Mouse (Mus musculus): ENCODE measurements at regions not wholly inside any gene's neighbourhood (a gene's known extent, or its start where the extent isn't known, plus 50 kb on each side); places are given as distances from the start of the nearest gene placed in this dataset.

DNA sequence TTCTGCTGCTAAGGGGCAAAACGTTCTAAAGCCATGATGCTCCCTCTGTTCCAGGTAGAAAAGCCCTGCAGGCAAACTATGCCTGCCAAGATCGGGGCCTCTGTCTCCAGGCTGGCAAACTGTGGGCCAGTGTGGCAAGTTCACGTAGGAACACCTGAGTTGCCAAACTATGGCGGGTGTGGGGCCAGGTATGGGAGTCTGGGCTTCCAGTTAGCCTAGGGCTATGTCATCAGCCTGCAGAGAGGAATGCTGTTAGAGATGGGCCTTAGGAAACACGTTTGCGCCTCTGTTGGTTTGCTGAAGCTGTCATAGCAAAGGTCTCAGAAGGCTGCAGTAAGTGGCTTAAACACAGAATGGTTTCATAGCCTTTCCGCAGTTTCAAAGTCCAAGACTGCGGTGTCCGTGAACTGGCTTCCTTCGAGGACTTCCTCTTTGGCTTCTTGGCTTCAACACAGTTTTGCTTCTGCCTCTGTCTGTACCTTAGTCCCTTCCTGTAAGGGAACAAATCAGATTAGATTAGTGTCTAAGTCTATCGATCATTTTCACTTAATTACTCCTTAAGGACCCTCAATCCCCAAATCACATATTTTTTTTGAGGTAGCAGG is 110.1 kb downstream of the Snx18 start:
- H3ac ChIP-seq (ENCODE audit: control insufficient read depth, insufficient read length) = no peak overlapping the region

DNA sequence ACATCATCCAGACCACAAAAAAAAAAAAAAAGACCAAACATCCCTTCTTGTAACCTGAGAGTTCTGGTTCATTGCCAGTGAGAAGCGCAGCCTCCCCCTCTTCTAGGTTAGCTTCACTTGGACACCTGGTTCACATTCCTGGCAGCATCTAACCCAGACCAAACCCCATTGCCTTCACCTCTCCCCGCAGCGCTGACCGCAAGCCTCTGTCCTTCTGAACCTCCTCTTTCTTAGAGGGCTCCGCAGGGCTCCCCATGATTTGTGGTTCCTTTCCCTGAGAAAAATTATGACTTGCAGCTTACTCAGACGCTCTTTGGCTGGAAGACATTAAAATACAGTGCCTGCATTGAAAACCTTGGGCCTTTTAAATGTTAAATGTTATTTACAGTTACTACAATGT is 115.8 kb downstream of the Snx18 start:
- no peaks in the 10 kb centered on the region for H3K79me2 ChIP-seq (ENCODE audit: control insufficient read depth, insufficient read depth)
- no peak overlapping the region for H3K4me2 ChIP-seq (ENCODE audit: low read depth)
- H3ac ChIP-seq (ENCODE audit: control insufficient read depth, insufficient read length) = no peak overlapping the region
- H3K36me3 ChIP-seq (ENCODE audit: control insufficient read depth, insufficient read depth) = no peaks in the 10 kb centered on the region
- TF ChIP-seq POLR2AphosphoS2 (IDR thresholded peaks at IDR 0.05; ENCODE audit: insufficient read length, low read depth) = no peak
- TF ChIP-seq E2F4 (IDR thresholded peaks at IDR 0.05; ENCODE audit: insufficient read depth) = no peak
- TF ChIP-seq TCF12 (IDR thresholded peaks at IDR 0.05; ENCODE audit: insufficient read depth, poor library complexity, severe bottlenecking) = no peak
- TF ChIP-seq REST (IDR thresholded peaks at IDR 0.05; ENCODE audit: insufficient read depth, insufficient read length) = no peak
- TF ChIP-seq MYOG (IDR thresholded peaks at IDR 0.05; ENCODE audit: control insufficient read depth in 1 of 3, insufficient read depth in 1 of 3, insufficient read length in 2 of 3, low read depth in 2 of 3) = no peak
- TF ChIP-seq TCF3 (IDR thresholded peaks at IDR 0.05; ENCODE audit: insufficient read length, low read depth) = no peak
- TF ChIP-seq MAX (IDR thresholded peaks at IDR 0.05; ENCODE audit: low read depth) = no peak
- TF ChIP-seq CEBPB (IDR thresholded peaks at IDR 0.05; ENCODE audit: insufficient read depth, poor library complexity, severe bottlenecking) = no peak
- no peak for TF ChIP-seq MYOD1 (IDR thresholded peaks at IDR 0.05; ENCODE audit: control insufficient read depth in 1 of 3, insufficient read length in 2 of 3, low read depth in 2 of 3)
- TF ChIP-seq SRF (IDR thresholded peaks at IDR 0.05; ENCODE audit: control insufficient read depth, insufficient read length, low read depth) = no peak
- no peak for TF ChIP-seq POLR2A (IDR thresholded peaks at IDR 0.05; ENCODE audit: insufficient read length, low read depth)
- no peak for TF ChIP-seq USF1 (IDR thresholded peaks at IDR 0.05; ENCODE audit: low read depth)
- no peaks in the 10 kb centered on the region for H3K27me3 ChIP-seq (ENCODE audit: control insufficient read depth, insufficient read depth, insufficient read length)
- H3K4me3 ChIP-seq = no peak overlapping the region

More for the DNA sequence above, 110.1 kb downstream of the Snx18 start:
- Histone ChIP-seq H3K36me3 (ENCODE audit: control insufficient read depth, insufficient read depth) (no peaks in the 10 kb centered on the region), H3K4me3 (no peak overlapping the region), H3K4me2 (ENCODE audit: low read depth) (no peak overlapping the region), H3K27me3 (ENCODE audit: control insufficient read depth, insufficient read depth, insufficient read length) (no peaks in the 10 kb centered on the region), H3K79me2 (ENCODE audit: control insufficient read depth, insufficient read depth) (no peaks in the 10 kb centered on the region)
- TF ChIP-seq SRF (IDR thresholded peaks at IDR 0.05; ENCODE audit: control insufficient read depth, insufficient read length, low read depth) = no peak
- TF ChIP-seq USF1 (IDR thresholded peaks at IDR 0.05; ENCODE audit: low read depth) = no peak
- TF ChIP-seq MYOG (IDR thresholded peaks at IDR 0.05; ENCODE audit: control insufficient read depth in 1 of 3, insufficient read depth in 1 of 3, insufficient read length in 2 of 3, low read depth in 2 of 3) = no peak
- no peak for TF ChIP-seq POLR2A (IDR thresholded peaks at IDR 0.05; ENCODE audit: insufficient read length, low read depth)
- TF ChIP-seq MYOD1 (IDR thresholded peaks at IDR 0.05; ENCODE audit: control insufficient read depth in 1 of 3, insufficient read length in 2 of 3, low read depth in 2 of 3) = no peak

DNA sequence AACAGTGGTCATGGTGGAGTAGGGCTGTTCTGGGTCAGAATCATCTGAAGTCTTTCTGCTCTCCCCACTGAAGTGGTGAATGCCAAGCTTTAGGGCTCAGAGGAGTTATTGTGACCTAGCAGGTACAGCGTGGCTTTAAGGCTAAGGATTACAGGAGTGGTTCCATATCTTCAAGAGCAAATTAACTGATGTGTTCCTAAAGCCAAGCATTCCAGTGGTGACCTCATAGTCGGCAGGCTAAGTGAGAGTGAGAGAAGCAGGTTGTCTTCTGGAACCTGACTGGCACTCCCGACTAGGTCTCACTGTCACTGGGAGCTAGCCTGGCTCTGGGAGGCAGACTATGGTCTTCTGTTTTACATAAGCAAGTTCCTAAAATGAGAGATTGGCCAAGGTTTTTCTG is 116.3 kb downstream of the Snx18 start:
- no peak overlapping the region for H3K4me2 ChIP-seq (ENCODE audit: low read depth)
- H3K27me3 ChIP-seq (ENCODE audit: control insufficient read depth, insufficient read depth, insufficient read length) = no peaks in the 10 kb centered on the region
- TF ChIP-seq CEBPB (IDR thresholded peaks at IDR 0.05; ENCODE audit: insufficient read depth, poor library complexity, severe bottlenecking) (no peak), TCF3 (IDR thresholded peaks at IDR 0.05; ENCODE audit: insufficient read length, low read depth) (no peak), POLR2AphosphoS2 (IDR thresholded peaks at IDR 0.05; ENCODE audit: insufficient read length, low read depth) (no peak), TCF12 (IDR thresholded peaks at IDR 0.05; ENCODE audit: insufficient read depth, poor library complexity, severe bottlenecking) (no peak), MYOG (IDR thresholded peaks at IDR 0.05; ENCODE audit: control insufficient read depth in 1 of 3, insufficient read depth in 1 of 3, insufficient read length in 2 of 3, low read depth in 2 of 3) (no peak), REST (IDR thresholded peaks at IDR 0.05; ENCODE audit: insufficient read depth, insufficient read length) (no peak), POLR2A (IDR thresholded peaks at IDR 0.05; ENCODE audit: insufficient read length, low read depth) (no peak), USF1 (IDR thresholded peaks at IDR 0.05; ENCODE audit: low read depth) (no peak), SRF (IDR thresholded peaks at IDR 0.05; ENCODE audit: control insufficient read depth, insufficient read length, low read depth) (no peak), MAX (IDR thresholded peaks at IDR 0.05; ENCODE audit: low read depth) (no peak), E2F4 (IDR thresholded peaks at IDR 0.05; ENCODE audit: insufficient read depth) (no peak), MYOD1 (IDR thresholded peaks at IDR 0.05; ENCODE audit: control insufficient read depth in 1 of 3, insufficient read length in 2 of 3, low read depth in 2 of 3) (no peak)
- no peaks in the 10 kb centered on the region for H3K36me3 ChIP-seq (ENCODE audit: control insufficient read depth, insufficient read depth)
- no peak overlapping the region for H3K4me3 ChIP-seq
- H3K79me2 ChIP-seq (ENCODE audit: control insufficient read depth, insufficient read depth) = no peaks in the 10 kb centered on the region
- H3ac ChIP-seq (ENCODE audit: control insufficient read depth, insufficient read length) = no peak overlapping the region

DNA sequence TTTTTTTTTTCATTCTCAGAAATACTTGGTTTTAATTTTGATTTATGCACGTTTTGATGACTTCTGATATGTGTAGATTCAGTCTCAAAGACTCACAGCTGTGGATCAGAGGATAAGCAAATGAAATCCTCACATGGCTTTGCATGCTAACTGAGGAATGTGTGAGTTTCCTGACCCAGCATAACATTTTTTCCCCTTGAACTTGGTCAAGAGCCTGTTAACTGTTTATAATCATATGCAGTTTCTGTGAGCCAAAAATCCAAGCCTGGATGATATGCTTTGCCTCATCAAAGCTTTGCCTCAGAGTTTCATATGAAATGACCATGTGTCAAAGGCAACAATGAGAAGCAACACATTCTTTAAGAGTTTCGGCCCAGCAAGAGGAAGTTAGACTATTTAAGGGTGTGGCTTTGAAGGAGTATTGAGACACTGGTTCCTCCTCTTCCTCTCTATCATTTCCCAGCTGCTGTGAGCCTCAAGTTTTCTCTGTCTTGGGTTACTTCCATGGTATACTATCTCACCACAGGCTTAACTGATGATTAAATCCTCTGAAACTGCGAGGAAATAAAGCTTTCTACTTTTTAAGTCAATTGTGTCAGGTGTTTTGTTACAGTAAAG is 117.9 kb downstream of the Snx18 start:
- Histone ChIP-seq H3K79me2 (ENCODE audit: control insufficient read depth, insufficient read depth) (no peaks in the 10 kb centered on the region), H3K4me3 (no peak overlapping the region), H3K4me2 (ENCODE audit: low read depth) (no peak overlapping the region), H3K36me3 (ENCODE audit: control insufficient read depth, insufficient read depth) (no peaks in the 10 kb centered on the region), H3K27me3 (ENCODE audit: control insufficient read depth, insufficient read depth, insufficient read length) (no peaks in the 10 kb centered on the region), H3ac (ENCODE audit: control insufficient read depth, insufficient read length) (no peak overlapping the region)
- TF ChIP-seq REST (IDR thresholded peaks at IDR 0.05; ENCODE audit: insufficient read depth, insufficient read length) (no peak), TCF3 (IDR thresholded peaks at IDR 0.05; ENCODE audit: insufficient read length, low read depth) (no peak), MYOD1 (IDR thresholded peaks at IDR 0.05; ENCODE audit: control insufficient read depth in 1 of 3, insufficient read length in 2 of 3, low read depth in 2 of 3) (no peak), CEBPB (IDR thresholded peaks at IDR 0.05; ENCODE audit: insufficient read depth, poor library complexity, severe bottlenecking) (no peak), SRF (IDR thresholded peaks at IDR 0.05; ENCODE audit: control insufficient read depth, insufficient read length, low read depth) (no peak), MYOG (IDR thresholded peaks at IDR 0.05; ENCODE audit: control insufficient read depth in 1 of 3, insufficient read depth in 1 of 3, insufficient read length in 2 of 3, low read depth in 2 of 3) (no peak), TCF12 (IDR thresholded peaks at IDR 0.05; ENCODE audit: insufficient read depth, poor library complexity, severe bottlenecking) (no peak), USF1 (IDR thresholded peaks at IDR 0.05; ENCODE audit: low read depth) (no peak), POLR2AphosphoS2 (IDR thresholded peaks at IDR 0.05; ENCODE audit: insufficient read length, low read depth) (no peak), POLR2A (IDR thresholded peaks at IDR 0.05; ENCODE audit: insufficient read length, low read depth) (no peak), E2F4 (IDR thresholded peaks at IDR 0.05; ENCODE audit: insufficient read depth) (no peak), MAX (IDR thresholded peaks at IDR 0.05; ENCODE audit: low read depth) (no peak)
